Mouse (Mus musculus): ENCODE measurements at regions not wholly inside any gene's neighbourhood (a gene's known extent, or its start where the extent isn't known, plus 50 kb on each side); places are given as distances from the start of the nearest gene placed in this dataset.

GRCm38 (mm10) chr13:118849541-118849940, 179.9 kb downstream of the Fgf10 start:
- no peak for ATAC-seq (replicated peaks in 1 of 2; ENCODE audit: insufficient read depth in 1 of 2, low FRiP score in 2 of 2, low TSS enrichment in 1 of 2, low read depth in 1 of 2, poor library complexity in 2 of 2, severe bottlenecking in 2 of 2)

GRCm38 (mm10) chr13:118850708-118851107, 181.1 kb downstream of the Fgf10 start:
- no peak for ATAC-seq (replicated peaks in 1 of 2; ENCODE audit: insufficient read depth in 1 of 2, low FRiP score in 2 of 2, low TSS enrichment in 1 of 2, low read depth in 1 of 2, poor library complexity in 2 of 2, severe bottlenecking in 2 of 2)

GRCm38 (mm10) chr13:118886339-118886810, 216.8 kb downstream of the Fgf10 start:
- no peak for ATAC-seq (replicated peaks in 1 of 2; ENCODE audit: insufficient read depth in 1 of 2, low FRiP score in 2 of 2, low TSS enrichment in 1 of 2, low read depth in 1 of 2, poor library complexity in 2 of 2, severe bottlenecking in 2 of 2)

- ATAC-seq (replicated peaks in 1 of 2; ENCODE audit: insufficient read depth in 1 of 2, low FRiP score in 2 of 2, low TSS enrichment in 1 of 2, low read depth in 1 of 2, poor library complexity in 2 of 2, severe bottlenecking in 2 of 2), result no peak
Measured at GRCm38 (mm10) chr13:118895079-118895478, 225.5 kb downstream of the Fgf10 start.

GRCm38 (mm10) chr13:118901950-118902349, 232.4 kb downstream of the Fgf10 start:
- ATAC-seq (replicated peaks in 1 of 2; ENCODE audit: insufficient read depth in 1 of 2, low FRiP score in 2 of 2, low TSS enrichment in 1 of 2, low read depth in 1 of 2, poor library complexity in 2 of 2, severe bottlenecking in 2 of 2), result no peak

- ATAC-seq (replicated peaks in 1 of 2; ENCODE audit: insufficient read depth in 1 of 2, low FRiP score in 2 of 2, low TSS enrichment in 1 of 2, low read depth in 1 of 2, poor library complexity in 2 of 2, severe bottlenecking in 2 of 2), result no peak
Measured at GRCm38 (mm10) chr13:118910351-118910750, 240.8 kb downstream of the Fgf10 start.

- no peak for ATAC-seq (replicated peaks in 1 of 2; ENCODE audit: insufficient read depth in 1 of 2, low FRiP score in 2 of 2, low TSS enrichment in 1 of 2, low read depth in 1 of 2, poor library complexity in 2 of 2, severe bottlenecking in 2 of 2)
Measured at GRCm38 (mm10) chr13:118940786-118941185, 271.2 kb downstream of the Fgf10 start.

GRCm38 (mm10) chr13:118966120-118966676, 296.6 kb downstream of the Fgf10 start:
- no peak for ATAC-seq (replicated peaks in 1 of 2; ENCODE audit: insufficient read depth in 1 of 2, low FRiP score in 2 of 2, low TSS enrichment in 1 of 2, low read depth in 1 of 2, poor library complexity in 2 of 2, severe bottlenecking in 2 of 2)

GRCm38 (mm10) chr13:118967707-118968106, 298.1 kb downstream of the Fgf10 start:
- ATAC-seq (replicated peaks in 1 of 2; ENCODE audit: insufficient read depth in 1 of 2, low FRiP score in 2 of 2, low TSS enrichment in 1 of 2, low read depth in 1 of 2, poor library complexity in 2 of 2, severe bottlenecking in 2 of 2), result no peak

- no peak for ATAC-seq (replicated peaks in 1 of 2; ENCODE audit: insufficient read depth in 1 of 2, low FRiP score in 2 of 2, low TSS enrichment in 1 of 2, low read depth in 1 of 2, poor library complexity in 2 of 2, severe bottlenecking in 2 of 2)
Measured at GRCm38 (mm10) chr13:118975008-118975407, 305.4 kb downstream of the Fgf10 start.

- no peak for ATAC-seq (replicated peaks in 1 of 2; ENCODE audit: insufficient read depth in 1 of 2, low FRiP score in 2 of 2, low TSS enrichment in 1 of 2, low read depth in 1 of 2, poor library complexity in 2 of 2, severe bottlenecking in 2 of 2)
Measured at GRCm38 (mm10) chr13:118975519-118975918, 305.9 kb downstream of the Fgf10 start.

GRCm38 (mm10) chr13:118979505-118979904, 309.9 kb downstream of the Fgf10 start:
- no peak for ATAC-seq (replicated peaks in 1 of 2; ENCODE audit: insufficient read depth in 1 of 2, low FRiP score in 2 of 2, low TSS enrichment in 1 of 2, low read depth in 1 of 2, poor library complexity in 2 of 2, severe bottlenecking in 2 of 2)

GRCm38 (mm10) chr13:118981196-118981810, 311.7 kb downstream of the Fgf10 start:
- ATAC-seq (replicated peaks in 1 of 2; ENCODE audit: insufficient read depth in 1 of 2, low FRiP score in 2 of 2, low TSS enrichment in 1 of 2, low read depth in 1 of 2, poor library complexity in 2 of 2, severe bottlenecking in 2 of 2), result no peak

- no peak for ATAC-seq (replicated peaks in 1 of 2; ENCODE audit: insufficient read depth in 1 of 2, low FRiP score in 2 of 2, low TSS enrichment in 1 of 2, low read depth in 1 of 2, poor library complexity in 2 of 2, severe bottlenecking in 2 of 2)
Measured at GRCm38 (mm10) chr13:118985285-118985684, 315.7 kb downstream of the Fgf10 start.

- peak; percentile 42 to 45; a peak in 1 of 4 replicates for ATAC-seq (replicated peaks in 1 of 2; ENCODE audit: insufficient read depth in 1 of 2, low FRiP score in 2 of 2, low TSS enrichment in 1 of 2, low read depth in 1 of 2, poor library complexity in 2 of 2, severe bottlenecking in 2 of 2)
Measured at GRCm38 (mm10) chr13:119025305-119025975, 355.8 kb downstream of the Fgf10 start.

- no peak for ATAC-seq (replicated peaks in 1 of 2; ENCODE audit: insufficient read depth in 1 of 2, low FRiP score in 2 of 2, low TSS enrichment in 1 of 2, low read depth in 1 of 2, poor library complexity in 2 of 2, severe bottlenecking in 2 of 2)
Measured at GRCm38 (mm10) chr13:119039616-119040015, 370.0 kb downstream of the Fgf10 start.

- no peak for ATAC-seq (replicated peaks in 1 of 2; ENCODE audit: insufficient read depth in 1 of 2, low FRiP score in 2 of 2, low TSS enrichment in 1 of 2, low read depth in 1 of 2, poor library complexity in 2 of 2, severe bottlenecking in 2 of 2)
Measured at GRCm38 (mm10) chr13:119045112-119045511, 375.5 kb downstream of the Fgf10 start.

GRCm38 (mm10) chr13:119068745-119069580, 359.4 kb upstream of the Paip1 start:
- ATAC-seq (replicated peaks in 1 of 2; ENCODE audit: insufficient read depth in 1 of 2, low FRiP score in 2 of 2, low TSS enrichment in 1 of 2, low read depth in 1 of 2, poor library complexity in 2 of 2, severe bottlenecking in 2 of 2), result no peak

All from hematopoietic stem cell, adult 5-6 weeks (primary cell).